Comparison of ENCODE assay signal across 29 mouse cellular contexts in the genomic region with DNA sequence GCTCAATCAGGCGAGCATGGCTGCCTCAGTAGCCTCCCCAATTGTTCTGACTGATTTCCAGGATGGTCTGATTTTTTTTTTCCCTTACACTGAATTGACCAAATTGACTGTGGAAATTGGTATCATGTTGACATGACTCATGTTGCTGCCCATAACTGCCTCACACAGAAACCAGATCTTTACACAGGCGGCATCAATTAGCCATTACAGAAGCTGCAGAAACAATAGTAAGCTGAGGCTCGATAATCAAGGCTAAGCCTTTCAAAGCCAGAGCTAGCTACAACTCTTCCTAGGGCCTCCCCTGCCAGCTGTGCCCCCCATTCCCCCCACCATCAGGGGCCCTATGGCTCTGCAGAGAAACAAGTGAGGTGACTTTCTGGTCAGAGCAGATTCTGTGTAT.
DNase-seq lines count a peak whose midpoint lies in the region; ATAC-seq and TF ChIP-seq lines count a peak whose summit lies in the region.
"Had no signal": no experiment of that assay in that cellular context is flagged by ENCODE, and none has a peak within 500 bp of the region (broad histone marks: within the 10 kb centered on the region; RNA-seq: fewer than 3 reads in every experiment).

No protein-coding gene starts in this region.

- TF ChIP-seq CTCF in forebrain, postnatal 0 days (IDR thresholded peaks at IDR 0.05; ENCODE audit: low read depth): no peak

- H3K4me3 ChIP-seq in forebrain, embryonic 14.5 days (ENCODE audit: low read depth, low read length): no peak overlapping the region
- no peak overlapping the region for H3K4me3 ChIP-seq in forebrain, postnatal 0 days (ENCODE audit: low read depth, low read length)
- H3K4me3 ChIP-seq in neural tube, embryonic 11.5 days (ENCODE audit: low read depth, low read length): no peak overlapping the region
- no peak overlapping the region for H3K4me3 ChIP-seq in neural tube, embryonic 15.5 days (replicated peaks)
- H3K4me3 ChIP-seq in embryonic facial prominence, embryonic 10.5 days: no peak overlapping the region
- H3K4me3 ChIP-seq: erythroblast, embryonic 14.5 days; heart, embryonic 13.5 days; hindbrain, embryonic 15.5 days; liver, embryonic 15.5 days; lung, embryonic 15.5 days had no signal

- H3K4me2 ChIP-seq in forebrain, embryonic 14.5 days (ENCODE audit: low read length): no peak overlapping the region
- no peak overlapping the region for H3K4me2 ChIP-seq in forebrain, postnatal 0 days (ENCODE audit: low read depth)
- H3K4me2 ChIP-seq in neural tube, embryonic 11.5 days (ENCODE audit: low read depth): no peak overlapping the region
- no peak overlapping the region for H3K4me2 ChIP-seq in neural tube, embryonic 15.5 days
- H3K4me2 ChIP-seq: heart, embryonic 13.5 days; hindbrain, embryonic 15.5 days; liver, embryonic 15.5 days; lung, embryonic 15.5 days had no signal

- 16% methylated on average over 3 of the region's 3 CpGs for WGBS in forebrain, embryonic 14.5 days
- 34% methylated on average over 3 of the region's 3 CpGs for WGBS in forebrain, postnatal 0 days
- 38% methylated on average over 3 of the region's 3 CpGs for WGBS in neural tube, embryonic 11.5 days
- WGBS in neural tube, embryonic 15.5 days: 29% methylated on average over 3 of the region's 3 CpGs
- WGBS in embryonic facial prominence, embryonic 10.5 days: 41% methylated on average over 3 of the region's 3 CpGs

- H3K36me3 ChIP-seq in forebrain, embryonic 14.5 days (ENCODE audit: control insufficient read depth, insufficient read depth, low read length): no peaks in the 10 kb centered on the region
- H3K36me3 ChIP-seq in forebrain, postnatal 0 days (ENCODE audit: insufficient read depth): no peaks in the 10 kb centered on the region
- H3K36me3 ChIP-seq in neural tube, embryonic 11.5 days (ENCODE audit: control insufficient read depth, insufficient read depth, low read length): no peaks in the 10 kb centered on the region
- no peaks in the 10 kb centered on the region for H3K36me3 ChIP-seq in neural tube, embryonic 15.5 days
- no peaks in the 10 kb centered on the region for H3K36me3 ChIP-seq in embryonic facial prominence, embryonic 10.5 days (replicated peaks)
- H3K36me3 ChIP-seq: hindbrain, embryonic 15.5 days; liver, embryonic 15.5 days; lung, embryonic 15.5 days had no signal

- peaks cover 4% of the 10 kb centered on the region; the same call in 1 of the 2 replicates for H3K4me1 ChIP-seq in forebrain, embryonic 14.5 days (ENCODE audit: control insufficient read depth, insufficient read depth, low read length)
- H3K4me1 ChIP-seq in forebrain, postnatal 0 days (ENCODE audit: insufficient read depth): no peaks in the 10 kb centered on the region
- peaks cover 4% of the 10 kb centered on the region; the same call in 1 of the 2 replicates for H3K4me1 ChIP-seq in neural tube, embryonic 11.5 days (ENCODE audit: control insufficient read depth, insufficient read depth, low read length)
- 0 out of 2 replicates have a peak, but pooled peaks cover 3% of the 10 kb centered on the region for H3K4me1 ChIP-seq in neural tube, embryonic 15.5 days
- peaks cover 37% of the 10 kb centered on the region for H3K4me1 ChIP-seq in embryonic facial prominence, embryonic 10.5 days
- H3K4me1 ChIP-seq: hindbrain, embryonic 15.5 days; liver, embryonic 15.5 days; lung, embryonic 15.5 days had no signal

- 0 out of 2 replicates have a peak overlapping the region, but pooled peaks have one; percentile 17 for H3K27ac ChIP-seq in forebrain, embryonic 14.5 days (ENCODE audit: low read depth, low read length)
- H3K27ac ChIP-seq in forebrain, postnatal 0 days (ENCODE audit: low read depth, low read length): no peak overlapping the region
- H3K27ac ChIP-seq in neural tube, embryonic 11.5 days (ENCODE audit: low read depth, low read length): no peak overlapping the region
- no peak overlapping the region for H3K27ac ChIP-seq in neural tube, embryonic 15.5 days (replicated peaks)
- H3K27ac ChIP-seq in embryonic facial prominence, embryonic 10.5 days (replicated peaks): no peak overlapping the region
- H3K27ac ChIP-seq: heart, embryonic 13.5 days; hindbrain, embryonic 15.5 days; liver, embryonic 15.5 days; lung, embryonic 15.5 days had no signal

- no peaks in the 10 kb centered on the region for H3K27me3 ChIP-seq in forebrain, embryonic 14.5 days (replicated peaks; ENCODE audit: control insufficient read depth, insufficient read depth, low read length)
- H3K27me3 ChIP-seq in forebrain, postnatal 0 days (ENCODE audit: insufficient read depth, low read length): no peaks in the 10 kb centered on the region
- H3K27me3 ChIP-seq in neural tube, embryonic 11.5 days (ENCODE audit: control insufficient read depth, insufficient read depth, low read length): no peaks in the 10 kb centered on the region
- no peaks in the 10 kb centered on the region for H3K27me3 ChIP-seq in neural tube, embryonic 15.5 days (replicated peaks)
- H3K27me3 ChIP-seq in embryonic facial prominence, embryonic 10.5 days (replicated peaks; ENCODE audit: low read depth, poor library complexity, severe bottlenecking): no peaks in the 10 kb centered on the region
- H3K27me3 ChIP-seq: CH12.LX; heart, embryonic 13.5 days; hindbrain, embryonic 15.5 days; liver, embryonic 15.5 days; lung, embryonic 15.5 days had no signal

- no peak overlapping the region for H3K9ac ChIP-seq in forebrain, embryonic 14.5 days (ENCODE audit: low read length)
- no peak overlapping the region for H3K9ac ChIP-seq in forebrain, postnatal 0 days
- H3K9ac ChIP-seq in neural tube, embryonic 11.5 days (ENCODE audit: low read length): 0 out of 2 replicates have a peak overlapping the region, but pooled peaks have one; percentile 20
- H3K9ac ChIP-seq in neural tube, embryonic 15.5 days (replicated peaks): no peak overlapping the region
- H3K9ac ChIP-seq: heart, embryonic 13.5 days; hindbrain, embryonic 15.5 days; liver, embryonic 15.5 days; lung, embryonic 15.5 days had no signal

- no peak for DNase-seq in forebrain, embryonic 14.5 days (ENCODE audit: low spot score)
- DNase-seq in forebrain, postnatal 0 days: no peak
- DNase-seq in neural tube, embryonic 11.5 days (ENCODE audit: low spot score): no peak
- peak; percentile 39 for DNase-seq in embryonic facial prominence, embryonic 10.5 days (ENCODE audit: low spot score)
- DNase-seq in retina, postnatal 1 day: peak; percentile 46
- DNase-seq: adrenal gland, adult 8-10 months; cerebellum, adult 18-20 months; cerebellum, postnatal 14 days; gastrocnemius, postnatal 25 days; heart, adult 18-20 months; heart, postnatal 14 days; kidney, adult 8-10 months; kidney, postnatal 10 days; left cerebral cortex, postnatal 4 days; liver; lung, postnatal 36 days; right cerebral cortex, postnatal 14 days; spleen, adult 18-20 months; thymus, postnatal 14 days had no signal

- H3K9me3 ChIP-seq in forebrain, embryonic 14.5 days (replicated peaks; ENCODE audit: control insufficient read depth, low read length): no peaks in the 10 kb centered on the region
- H3K9me3 ChIP-seq in forebrain, postnatal 0 days (ENCODE audit: low read length): no peaks in the 10 kb centered on the region
- H3K9me3 ChIP-seq in neural tube, embryonic 11.5 days (ENCODE audit: control insufficient read depth, low read length): no peaks in the 10 kb centered on the region
- H3K9me3 ChIP-seq in neural tube, embryonic 15.5 days (replicated peaks): no peaks in the 10 kb centered on the region
- no peaks in the 10 kb centered on the region for H3K9me3 ChIP-seq in embryonic facial prominence, embryonic 10.5 days
- H3K9me3 ChIP-seq: G1E; heart, embryonic 13.5 days; hindbrain, embryonic 15.5 days; liver, embryonic 15.5 days; lung, embryonic 15.5 days had no signal

- ATAC-seq in forebrain, embryonic 14.5 days: no peak
- ATAC-seq in forebrain, postnatal 0 days: no peak
- no peak for ATAC-seq in neural tube, embryonic 11.5 days (ENCODE audit: insufficient read depth, low FRiP score, low TSS enrichment)
- ATAC-seq in neural tube, embryonic 15.5 days (ENCODE audit: low FRiP score): no peak
- ATAC-seq in megakaryocyte, adult 5-6 weeks (ENCODE audit: poor library complexity, severe bottlenecking): no peak
- ATAC-seq: activated CD4-positive, CD25-positive, alpha-beta regulatory T cell, adult 4 months had no signal

Comparison
In these comparisons a context has a peak if more than half of its experiments do, and no peak if none do; other contexts are left out.
1. DNase-seq: peak in embryonic facial prominence, embryonic 10.5 days (single experiment) and retina, postnatal 1 day (single experiment); none in forebrain, embryonic 14.5 days (single experiment), forebrain, postnatal 0 days (single experiment) and neural tube, embryonic 11.5 days (single experiment).